Mouse (Mus musculus): Measurements from ENCODE around the gene Cep126.

DNA sequence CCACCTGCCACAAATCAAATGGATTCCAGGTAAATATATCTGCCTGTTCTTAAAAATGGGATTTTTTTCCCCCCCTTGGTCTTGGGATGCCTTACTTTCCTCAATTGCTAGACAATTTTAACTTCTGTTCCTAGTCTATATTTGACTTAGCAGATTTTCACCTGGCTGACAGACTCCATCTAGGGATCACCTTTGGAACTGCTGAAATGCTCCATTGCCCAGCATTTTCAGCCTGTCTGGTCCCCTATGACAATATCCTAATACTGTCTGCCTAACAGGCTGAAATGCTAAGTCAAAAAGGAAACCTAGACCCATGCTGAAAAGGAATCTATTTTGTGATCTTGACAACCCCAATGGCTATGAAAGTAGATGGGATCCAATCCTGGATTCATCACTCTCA, 59.7 kb downstream of the Cep126 start:
- peak; percentile 66 for TF ChIP-seq CTCF (IDR thresholded peaks at IDR 0.05)
- TF ChIP-seq EP300 (IDR thresholded peaks at IDR 0.05) = no peak
